Mouse (Mus musculus) stomach, postnatal 0 days (tissue): ENCODE data around the gene Gm28305. TPM values are rescaled to one million over a fixed set of nuclear protein-coding genes. Genes with fewer than 3 reads are reported as not detected.

Experiments used
- ATAC-seq: fragments of 200-750 bp; cut with Nextera tagmentation; 2 replicates; pipeline ENCODE4 v1.8.0; 2017; ENCODE audit not compliant: low FRiP score, low TSS enrichment
- DNase-seq: peaks from one replicate; pipeline ENCODE4 v3.0.0-alpha.2; 2016; ENCODE audit warnings: low spot score
- H3K27ac ChIP-seq: fragments of 300-500 bp; sonication (generic); replicated peaks from 2 replicates; pipeline ENCODE4 v1.5.1; 2014; ENCODE audit warnings: mild to moderate bottlenecking, control low read depth
- H3K27me3 ChIP-seq: fragments of 300-500 bp; sonication (generic); 2 replicates; pipeline ENCODE4 v1.6.1; 2014; ENCODE audit warnings: low read length; ENCODE audit not compliant: control insufficient read depth, insufficient read depth
- H3K36me3 ChIP-seq: fragments of 300-500 bp; sonication (generic); 2 replicates; pipeline ENCODE4 v1.6.1; 2014; ENCODE audit warnings: low read length, mixed read lengths; ENCODE audit not compliant: control insufficient read depth, insufficient read depth
- H3K4me1 ChIP-seq: fragments of 300-500 bp; sonication (generic); replicated peaks from 2 replicates; pipeline ENCODE4 v1.6.1; 2014; ENCODE audit warnings: antibody characterized with exemption; ENCODE audit not compliant: control insufficient read depth, insufficient read depth
- H3K4me2 ChIP-seq: fragments of 300-500 bp; sonication (generic); replicated peaks from 2 replicates; pipeline ENCODE4 v1.6.1; 2014; ENCODE audit warnings: low read depth, mild to moderate bottlenecking, control low read depth, moderate library complexity
- H3K4me3 ChIP-seq: fragments of 300-500 bp; sonication (generic); 2 replicates; pipeline ENCODE4 v1.5.1; 2014; ENCODE audit warnings: low read depth, low read length, control low read depth
- H3K9ac ChIP-seq: fragments of 300-500 bp; sonication (generic); 2 replicates; pipeline ENCODE4 v1.6.1; 2014; ENCODE audit warnings: mild to moderate bottlenecking, low read length, control low read depth, mixed read lengths
- H3K9me3 ChIP-seq: fragments of 300-500 bp; sonication (generic); 2 replicates; pipeline ENCODE4 v1.6.1; 2016; ENCODE audit warnings: low read length; ENCODE audit not compliant: control insufficient read depth
- CTCF ChIP-seq: IDR thresholded peaks from 2 replicates; pipeline ENCODE4 v1.5.1; 2016; ENCODE audit warnings: antibody characterized with exemption, low read depth, mild to moderate bottlenecking, moderate library complexity
- EP300 ChIP-seq: optimal IDR thresholded peaks from 2 replicates; pipeline ENCODE3; 2016; ENCODE audit warnings: antibody characterized with exemption
- WGBS: fragments of 180-500 bp; shearing (Covaris S2); extraction: QIAGEN DNeasy Blood & Tissue Kit; methylation state at CpG from one replicate; pipeline ENCODE4 v1.1.7; 2014; 5-methylcytosine and 5-hydroxymethylcytosine counted together
- polyA plus RNA-seq: library from polyadenylated mRNA; unstranded; fragments of >200 nt; fragmentation: Nextera tagmentation; extraction: Ambion mirVana; gene quantifications from 2 replicates; pipeline ENCODE4 v1.2.1, GENCODE M21; 2015

Gene Gm28305
- polyA plus RNA-seq, 1 experiment from 2014 or later: not detected

GRCm38 (mm10) chr9:104099060-104099459, 58.6 kb downstream of the Gm28305 start:
- H3K9me3 ChIP-seq: no peaks in the 10 kb centered on the region
- ATAC-seq (no peak), DNase-seq (no peak)
- no peak overlapping the region for H3K4me3 ChIP-seq
- 87% methylated on average over 11 of the region's 11 CpGs for WGBS
- H3K27me3 ChIP-seq: no peaks in the 10 kb centered on the region
- no peaks in the 10 kb centered on the region; the same call in 1 of the 2 replicates for H3K36me3 ChIP-seq
- no peak for TF ChIP-seq EP300
- no peak for TF ChIP-seq CTCF
- H3K27ac ChIP-seq: no peak overlapping the region
- no peaks in the 10 kb centered on the region for H3K4me1 ChIP-seq
- no peak overlapping the region for H3K9ac ChIP-seq
- H3K4me2 ChIP-seq: no peak overlapping the region

- H3K27ac ChIP-seq: no peak overlapping the region
- ATAC-seq: no peak
- H3K27me3 ChIP-seq: no peaks in the 10 kb centered on the region
Measured at GRCm38 (mm10) chr9:104100822-104101221, 60.4 kb downstream of the Gm28305 start.

GRCm38 (mm10) chr9:104101458-104101857, 61.0 kb downstream of the Gm28305 start:
- no peak for TF ChIP-seq CTCF
- no peak for TF ChIP-seq EP300
- H3K4me2 ChIP-seq: no peak overlapping the region
- 57% methylated on average over 3 of the region's 3 CpGs for whole genome bisulfite sequencing
- H3K27me3 ChIP-seq: no peaks in the 10 kb centered on the region
- H3K9me3 ChIP-seq: no peaks in the 10 kb centered on the region
- 0 out of 2 replicates have a peak overlapping the region, but pooled peaks have one; percentile 4 for H3K4me3 ChIP-seq
- 0 out of 2 replicates have a peak overlapping the region, but pooled peaks have one; percentile 6 for H3K27ac ChIP-seq
- no peak for DNase-seq
- no peaks in the 10 kb centered on the region for H3K4me1 ChIP-seq
- H3K36me3 ChIP-seq: no peaks in the 10 kb centered on the region; the same call in 1 of the 2 replicates
- no peak overlapping the region for H3K9ac ChIP-seq
- no peak for ATAC-seq

More at GRCm38 (mm10) chr9:104100822-104101221, 60.4 kb downstream of the Gm28305 start:
- H3K9ac ChIP-seq: no peak overlapping the region
- no peak overlapping the region for H3K4me2 ChIP-seq
- no peak for DNase-seq
- no peaks in the 10 kb centered on the region for H3K4me1 ChIP-seq
- H3K9me3 ChIP-seq: no peaks in the 10 kb centered on the region
- WGBS: 57% methylated on average over 7 of the region's 7 CpGs
- TF ChIP-seq CTCF (no peak), EP300 (no peak)
- no peak overlapping the region; the same call in 1 of the 2 replicates for H3K4me3 ChIP-seq
- no peaks in the 10 kb centered on the region; the same call in 1 of the 2 replicates for H3K36me3 ChIP-seq

GRCm38 (mm10) chr9:104102301-104102700, 61.8 kb downstream of the Gm28305 start:
- no peaks in the 10 kb centered on the region; the same call in 1 of the 2 replicates for H3K36me3 ChIP-seq
- no peaks in the 10 kb centered on the region for H3K9me3 ChIP-seq
- WGBS: 33% methylated on average over 6 of the region's 6 CpGs
- no peak overlapping the region for H3K4me3 ChIP-seq
- no peaks in the 10 kb centered on the region for H3K4me1 ChIP-seq
- H3K27me3 ChIP-seq: no peaks in the 10 kb centered on the region
- TF ChIP-seq CTCF (no peak), EP300 (no peak)
- DNase-seq (no peak), ATAC-seq (no peak)
- no peak overlapping the region for H3K4me2 ChIP-seq
- H3K27ac ChIP-seq: no peak overlapping the region
- H3K9ac ChIP-seq: no peak overlapping the region

GRCm38 (mm10) chr9:104102901-104103300, 62.4 kb downstream of the Gm28305 start:
- Histone ChIP-seq H3K4me2 (no peak overlapping the region), H3K9me3 (no peaks in the 10 kb centered on the region), H3K36me3 (no peaks in the 10 kb centered on the region; the same call in 1 of the 2 replicates), H3K9ac (no peak overlapping the region), H3K27me3 (no peaks in the 10 kb centered on the region), H3K27ac (no peak overlapping the region), H3K4me3 (no peak overlapping the region), H3K4me1 (no peaks in the 10 kb centered on the region)
- 52% methylated on average over 2 of the region's 2 CpGs for WGBS
- ATAC-seq (no peak), DNase-seq (no peak)
- TF ChIP-seq CTCF (no peak), EP300 (no peak)

GRCm38 (mm10) chr9:104104986-104105385, 64.5 kb downstream of the Gm28305 start:
- Histone ChIP-seq H3K27me3 (no peaks in the 10 kb centered on the region), H3K4me2 (no peak overlapping the region), H3K9ac (no peak overlapping the region), H3K9me3 (no peaks in the 10 kb centered on the region), H3K4me3 (no peak overlapping the region), H3K36me3 (no peaks in the 10 kb centered on the region), H3K4me1 (no peaks in the 10 kb centered on the region), H3K27ac (no peak overlapping the region)
- no peak for TF ChIP-seq CTCF
- TF ChIP-seq EP300: no peak
- ATAC-seq: no peak
- DNase-seq: no peak
- 85% methylated on average over 2 of the region's 2 CpGs for WGBS
